Mouse (Mus musculus) liver, adult 2 months (tissue): ENCODE results near the gene Mturn. TPM values are rescaled to one million over a fixed set of nuclear protein-coding genes. Genes with fewer than 3 reads are reported as not detected.

Source experiments
- DNase-seq: peaks from one replicate; pipeline ENCODE4 v3.0.0-alpha.2; 2011; ENCODE audit warnings: low read depth, low spot score; ENCODE audit errors: extremely low read depth
- H3K27ac ChIP-seq: fragments of 200-500 bp; replicated peaks from 2 replicates; pipeline ENCODE4 v1.5.1; 2012; ENCODE audit warnings: low read depth, mild to moderate bottlenecking, control low read depth, inconsistent platforms, low read length; ENCODE audit not compliant: insufficient read depth
- H3K27me3 ChIP-seq: fragments of 200-500 bp; 2 replicates; pipeline ENCODE4 v1.6.1; 2012; ENCODE audit warnings: mild to moderate bottlenecking, moderate library complexity, low read length, inconsistent platforms; ENCODE audit not compliant: control insufficient read depth, insufficient read depth
- H3K36me3 ChIP-seq: fragments of 200-500 bp; 2 replicates; pipeline ENCODE4 v1.6.1; 2012; ENCODE audit warnings: low read length, inconsistent platforms; ENCODE audit not compliant: control insufficient read depth, insufficient read depth
- H3K4me1 ChIP-seq: fragments of 200-500 bp; 2 replicates; pipeline ENCODE4 v1.6.1; 2011; ENCODE audit warnings: low read length; ENCODE audit not compliant: control insufficient read depth, insufficient read depth
- H3K4me3 ChIP-seq: fragments of 200-500 bp; 2 replicates; pipeline ENCODE4 v1.5.1; 2011; ENCODE audit warnings: low read depth, mild to moderate bottlenecking, control low read depth, low read length, moderate library complexity; ENCODE audit not compliant: insufficient read depth
- H3K79me2 ChIP-seq: fragments of 200-500 bp; 2 replicates; pipeline ENCODE4 v1.6.1; 2012; ENCODE audit warnings: inconsistent platforms, mild to moderate bottlenecking, low read length, moderate library complexity; ENCODE audit not compliant: control insufficient read depth, insufficient read depth
- H3K9ac ChIP-seq: fragments of 200-500 bp; 2 replicates; pipeline ENCODE4 v1.6.1; 2012; ENCODE audit warnings: low read depth, mild to moderate bottlenecking, control low read depth, inconsistent platforms, low read length
- CTCF ChIP-seq: fragments of 200-500 bp; IDR thresholded peaks from 2 replicates; pipeline ENCODE4 v1.5.1; 2011; ENCODE audit warnings: low read depth, low read length, control low read depth
- POLR2A ChIP-seq: fragments of 200-500 bp; IDR thresholded peaks from 2 replicates; pipeline ENCODE4 v1.6.1; 2011; ENCODE audit warnings: low read length, control low read depth; ENCODE audit not compliant: insufficient read depth; ENCODE audit errors: extremely low read depth
- WGBS: fragments of 180-500 bp; shearing (Covaris S2); methylation state at CpG from one replicate; pipeline ENCODE4 v1.1.7; 2018; 5-methylcytosine and 5-hydroxymethylcytosine counted together
- polyA plus RNA-seq: library from polyadenylated mRNA; depleted of rRNA; stranded (reverse); fragments of >200 nt; gene quantifications from 2 replicates; pipeline ENCODE4 v1.2.3, GENCODE M21; 2012
- total RNA-seq: library from RNA; depleted of rRNA; stranded (reverse); fragments of >200 nt; gene quantifications from 2 replicates; pipeline ENCODE4 v1.2.3, GENCODE M21; 2014

Gene Mturn
- total and polyA plus RNA-seq, 2 experiments: 0.89 to 1.6 TPM

DNA sequence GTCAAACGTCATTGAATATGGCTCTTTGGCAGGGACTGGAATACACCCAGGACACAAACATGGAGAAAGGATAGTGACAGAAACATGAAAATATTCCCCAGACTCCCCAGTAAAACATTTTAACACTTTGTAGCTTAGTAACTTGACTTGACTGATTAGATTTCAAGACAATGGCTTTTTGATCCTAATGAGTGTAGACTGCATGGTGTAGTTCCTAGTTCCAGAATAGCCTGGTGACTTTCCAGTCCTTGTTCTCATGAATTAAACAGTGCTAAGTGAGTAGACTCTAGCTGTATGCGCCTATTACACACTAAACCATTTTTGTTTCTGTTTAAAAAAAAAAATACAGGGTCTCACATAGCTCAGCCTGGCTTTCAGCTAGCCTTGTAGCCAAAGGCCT is 24.7 kb downstream of the Mturn start:
- WGBS: 75% methylated on average over 2 of the region's 2 CpGs

DNA sequence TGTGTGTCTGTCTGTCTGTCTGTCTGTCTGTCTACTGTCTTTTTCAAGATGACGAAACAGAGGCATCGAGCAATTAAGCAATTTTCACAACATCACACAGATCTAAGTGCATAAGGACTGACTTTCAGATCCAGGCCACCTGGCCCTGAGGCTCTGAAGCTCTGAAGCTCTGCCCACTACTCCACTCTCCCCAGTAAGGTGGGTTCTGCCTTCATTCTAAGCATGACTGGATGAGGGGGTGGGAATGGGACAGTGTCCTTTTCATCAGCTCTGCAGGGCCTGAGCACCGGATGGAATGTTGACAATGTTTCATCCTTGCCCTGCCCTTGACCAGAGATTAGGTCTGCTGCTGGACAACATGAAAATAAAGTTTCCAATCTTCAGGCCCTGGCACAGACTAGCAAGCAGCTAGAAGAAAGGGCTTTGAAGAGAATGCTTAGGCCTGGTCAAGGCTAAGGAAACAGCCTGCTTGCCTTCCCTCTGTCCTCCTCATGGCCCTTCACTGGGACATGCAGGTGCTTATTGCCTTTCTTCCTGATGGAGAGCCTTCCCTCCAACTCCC is 25.3 kb downstream of the Mturn start:
- H3K36me3 ChIP-seq: no peaks in the 10 kb centered on the region
- no peak for DNase-seq
- peaks cover 2% of the 10 kb centered on the region; the same call in 1 of the 2 replicates for H3K4me1 ChIP-seq
- H3K27ac ChIP-seq: no peak overlapping the region
- no peak overlapping the region for H3K4me3 ChIP-seq
- WGBS: 39% methylated on average over 3 of the region's 3 CpGs
- no peaks in the 10 kb centered on the region for H3K79me2 ChIP-seq
- no peaks in the 10 kb centered on the region for H3K27me3 ChIP-seq
- H3K9ac ChIP-seq: no peak overlapping the region
- no peak for TF ChIP-seq CTCF
- no peak for TF ChIP-seq POLR2A

More for the DNA sequence above, 24.7 kb downstream of the Mturn start:
- no peaks in the 10 kb centered on the region for H3K36me3 ChIP-seq
- no peak for TF ChIP-seq CTCF
- TF ChIP-seq POLR2A: no peak
- no peak overlapping the region for H3K9ac ChIP-seq
- H3K79me2 ChIP-seq: no peaks in the 10 kb centered on the region
- peaks cover 2% of the 10 kb centered on the region; the same call in 1 of the 2 replicates for H3K4me1 ChIP-seq
- no peak for DNase-seq
- no peak overlapping the region for H3K4me3 ChIP-seq
- H3K27ac ChIP-seq: no peak overlapping the region
- no peaks in the 10 kb centered on the region for H3K27me3 ChIP-seq

DNA sequence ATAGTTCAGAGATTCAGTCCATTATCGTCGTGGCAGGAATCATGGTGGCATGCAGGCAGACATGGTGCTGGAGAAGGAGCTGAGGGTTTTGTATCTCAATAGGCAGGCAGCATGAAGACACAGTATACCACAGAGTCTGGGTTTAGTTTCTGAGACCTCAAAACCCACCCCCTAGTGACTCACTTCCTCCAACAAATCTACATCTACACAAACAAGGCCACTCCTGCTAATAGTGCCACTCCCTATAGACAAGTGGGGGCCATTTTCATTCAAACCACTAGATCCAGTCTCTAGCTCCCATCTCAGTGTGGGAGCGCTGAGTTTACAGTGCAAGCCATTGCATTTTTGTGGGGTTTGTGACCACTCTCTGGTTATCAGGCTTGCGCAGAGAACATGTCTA is 27.2 kb downstream of the Mturn start:
- no peak for DNase-seq
- WGBS: 97% methylated on average over 4 of the region's 4 CpGs
- Histone ChIP-seq H3K27me3 (no peaks in the 10 kb centered on the region), H3K4me1 (peaks cover 2% of the 10 kb centered on the region; the same call in 1 of the 2 replicates), H3K79me2 (no peaks in the 10 kb centered on the region), H3K4me3 (no peak overlapping the region), H3K36me3 (no peaks in the 10 kb centered on the region), H3K27ac (no peak overlapping the region), H3K9ac (no peak overlapping the region)
- TF ChIP-seq POLR2A (no peak), CTCF (no peak)

DNA sequence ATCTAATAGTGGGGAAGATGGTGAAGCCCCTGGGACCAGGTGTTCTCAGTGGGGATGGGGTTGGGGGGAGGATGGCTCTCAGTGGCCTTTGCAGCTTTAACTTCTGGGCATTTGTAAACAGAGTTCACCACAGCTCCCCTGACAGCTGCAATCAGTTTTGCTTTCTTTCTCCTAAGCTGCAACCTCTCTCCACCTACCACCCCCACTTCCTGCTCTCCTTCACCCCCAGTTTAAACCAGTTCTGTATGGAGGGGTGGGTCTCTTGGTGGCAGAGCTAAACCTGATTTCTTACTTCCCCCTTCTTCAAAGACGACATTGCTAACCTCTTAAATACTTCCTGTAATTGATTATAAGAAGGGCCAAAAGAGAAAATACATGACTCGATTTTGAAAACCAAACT is 34.3 kb downstream of the Mturn start:
- Histone ChIP-seq H3K4me3 (no peak overlapping the region), H3K27me3 (no peaks in the 10 kb centered on the region), H3K27ac (no peak overlapping the region), H3K4me1 (peaks cover 5% of the 10 kb centered on the region), H3K9ac (no peak overlapping the region), H3K79me2 (no peaks in the 10 kb centered on the region), H3K36me3 (no peaks in the 10 kb centered on the region)
- 36% methylated on average over 2 of the region's 2 CpGs for WGBS
- DNase-seq: no peak
- TF ChIP-seq CTCF: no peak

DNA sequence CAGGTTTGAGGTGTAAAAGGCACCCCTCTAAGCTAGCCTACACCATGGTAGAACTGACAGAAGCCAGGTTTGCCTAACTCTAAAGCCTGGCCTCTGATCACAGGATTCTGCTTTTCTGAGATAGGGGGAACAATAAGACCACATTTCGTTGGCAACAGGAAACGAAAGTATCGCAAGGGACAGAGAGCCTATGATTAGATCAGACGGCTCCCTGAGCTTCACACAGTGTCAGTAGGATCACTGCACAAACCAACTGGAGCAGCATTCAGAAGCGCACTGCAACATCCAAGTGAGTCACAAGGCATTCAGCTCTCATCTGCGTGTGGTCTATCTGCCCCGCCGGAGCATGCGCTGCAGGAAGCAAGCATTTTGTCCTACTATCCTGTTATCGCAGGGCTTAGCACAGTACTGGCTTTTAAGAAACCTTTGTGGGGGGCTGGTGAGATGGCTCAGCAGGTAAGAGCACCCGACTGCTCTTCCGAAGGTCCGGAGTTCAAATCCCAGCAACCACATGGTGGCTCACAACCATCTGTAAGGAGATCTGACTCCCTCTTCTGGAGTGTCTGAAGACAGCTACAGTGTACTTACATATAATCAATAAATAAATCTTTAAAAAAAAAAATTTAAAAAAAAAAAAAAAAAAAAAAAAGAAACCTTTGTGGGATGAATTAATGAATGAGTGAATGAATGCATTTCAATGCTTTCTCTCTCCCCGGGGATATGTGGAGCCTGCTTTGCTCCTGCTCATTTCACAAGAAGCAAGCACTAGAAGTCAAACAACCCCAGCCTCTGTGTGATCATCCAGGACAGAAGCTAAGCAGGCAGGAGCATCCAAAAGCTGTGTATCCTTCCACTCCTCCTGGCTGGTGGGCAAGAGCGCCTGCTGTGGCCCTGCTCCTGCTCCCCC is 37.6 kb downstream of the Mturn start:
- Histone ChIP-seq H3K4me1 (peaks cover 11% of the 10 kb centered on the region), H3K27me3 (no peaks in the 10 kb centered on the region), H3K79me2 (no peaks in the 10 kb centered on the region), H3K4me3 (no peak overlapping the region), H3K9ac (no peak overlapping the region), H3K27ac (no peak overlapping the region), H3K36me3 (no peaks in the 10 kb centered on the region)
- no peak for TF ChIP-seq POLR2A
- no peak for TF ChIP-seq CTCF
- DNase-seq: no peak
- 66% methylated on average over 15 of the region's 15 CpGs for WGBS
